Mouse (Mus musculus) gastrocnemius, adult 8-10 months (tissue): ENCODE measurements around the gene Lrrc74a. TPM values are rescaled to one million over a fixed set of nuclear protein-coding genes. Genes with fewer than 3 reads are reported as not detected.

ENCODE experiments used
- DNase-seq, 2 experiments: peaks; one replicate each; pipeline ENCODE4 v3.0.0; 2022; ENCODE audit warnings: low spot score in 2 of 2
- total RNA-seq, 4 experiments: library from RNA; stranded (reverse); gene quantifications; 2 replicates each; pipeline ENCODE4 v1.2.4; 2022

Lrrc74a gene
- total RNA-seq, 4 experiments from 2014 or later = not detected

DNA sequence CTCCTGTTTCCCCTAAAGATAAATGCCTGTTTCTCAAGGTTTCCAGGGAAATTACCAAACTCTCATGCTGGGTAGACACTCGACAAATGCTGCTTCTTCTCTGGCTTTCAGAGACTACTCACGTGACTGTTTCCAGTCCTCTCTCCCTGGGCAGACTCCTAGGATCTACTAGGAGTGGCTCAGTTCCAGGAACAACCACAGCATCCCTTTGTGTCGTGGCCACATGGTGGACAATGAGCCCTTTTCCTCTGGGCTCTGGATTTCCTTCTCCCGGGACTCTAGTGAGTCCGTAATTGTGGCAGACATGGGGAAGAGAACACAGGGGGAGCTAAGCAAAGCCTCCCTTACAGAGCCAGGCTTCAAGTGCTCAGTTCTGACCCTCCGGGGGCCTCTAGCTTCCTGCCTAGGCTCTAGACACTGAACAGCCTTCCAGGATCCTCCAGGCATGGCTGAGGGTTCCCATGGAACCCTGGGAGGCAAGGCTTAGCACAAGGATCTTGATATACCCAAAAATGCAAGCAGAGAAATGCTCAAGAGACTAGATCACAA is 47.6 kb downstream of the Lrrc74a start:
- DNase-seq = no peak

DNA sequence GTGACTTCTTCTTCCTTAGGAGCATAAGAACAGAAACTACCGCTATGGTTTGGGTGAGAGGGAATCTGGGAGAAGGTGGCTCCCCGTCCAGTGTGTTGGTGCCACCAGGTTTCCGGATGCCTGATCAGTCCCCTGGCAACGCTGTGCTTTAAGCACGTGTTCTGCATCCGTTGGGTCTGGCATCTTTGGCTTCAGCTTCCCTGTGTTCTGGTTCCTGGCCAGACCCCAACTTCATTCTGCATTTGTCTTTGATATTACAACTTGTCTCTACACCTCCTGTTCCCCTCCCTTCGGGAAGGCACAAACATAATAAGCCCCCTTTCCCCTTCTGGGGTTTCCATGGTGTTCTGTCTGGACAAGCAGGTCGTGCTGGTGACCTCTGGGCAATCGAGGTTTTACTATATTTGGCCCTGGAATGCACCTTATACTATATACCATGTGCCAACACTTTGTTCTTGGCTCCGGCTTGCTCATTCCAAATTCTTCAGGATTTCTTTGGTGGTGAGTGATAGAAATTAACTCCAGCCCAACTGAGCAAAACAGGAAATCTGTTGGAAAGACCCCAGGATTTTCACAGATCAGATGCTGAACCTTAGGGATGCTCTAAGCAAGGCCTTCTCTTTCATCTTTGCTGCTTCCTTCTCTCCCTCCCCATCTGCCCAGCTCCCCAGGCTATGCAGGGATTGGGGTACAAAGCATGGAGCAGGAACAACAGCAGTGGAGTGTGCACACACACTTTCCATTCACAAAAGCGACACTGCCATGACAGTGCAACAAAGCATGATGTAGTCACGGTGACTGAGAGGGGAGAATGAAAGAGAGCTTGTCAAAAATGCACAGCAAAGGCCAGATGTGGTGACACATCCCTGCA is 52.2 kb downstream of the Lrrc74a start:
- no peak for DNase-seq

DNA sequence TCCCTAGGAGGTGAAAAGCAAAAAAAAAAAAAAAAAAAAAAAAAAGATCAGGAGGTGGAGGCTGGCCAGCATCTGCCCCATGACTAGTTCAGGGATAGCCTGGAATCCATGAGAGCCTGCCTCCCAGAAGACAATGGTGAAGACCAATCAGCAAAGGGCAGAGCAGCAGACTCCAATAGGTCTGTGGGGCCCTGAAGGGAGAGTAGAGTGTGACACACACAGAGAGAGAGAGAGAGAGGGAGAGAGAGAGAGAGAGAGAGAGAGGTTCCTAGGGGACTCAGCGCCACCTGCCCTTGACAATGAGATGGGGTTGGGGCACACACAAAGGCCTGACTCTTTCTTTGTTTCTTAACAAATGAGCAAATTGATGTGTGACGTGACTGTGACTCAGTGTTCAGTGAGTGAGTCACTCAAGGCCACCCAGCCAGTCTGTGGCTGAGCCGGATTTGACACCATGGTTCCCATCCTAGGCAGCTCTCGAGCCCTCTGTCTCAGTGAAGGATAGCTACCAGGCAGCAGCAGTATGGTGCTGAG is 52.9 kb downstream of the Lrrc74a start:
- DNase-seq = no peak

DNA sequence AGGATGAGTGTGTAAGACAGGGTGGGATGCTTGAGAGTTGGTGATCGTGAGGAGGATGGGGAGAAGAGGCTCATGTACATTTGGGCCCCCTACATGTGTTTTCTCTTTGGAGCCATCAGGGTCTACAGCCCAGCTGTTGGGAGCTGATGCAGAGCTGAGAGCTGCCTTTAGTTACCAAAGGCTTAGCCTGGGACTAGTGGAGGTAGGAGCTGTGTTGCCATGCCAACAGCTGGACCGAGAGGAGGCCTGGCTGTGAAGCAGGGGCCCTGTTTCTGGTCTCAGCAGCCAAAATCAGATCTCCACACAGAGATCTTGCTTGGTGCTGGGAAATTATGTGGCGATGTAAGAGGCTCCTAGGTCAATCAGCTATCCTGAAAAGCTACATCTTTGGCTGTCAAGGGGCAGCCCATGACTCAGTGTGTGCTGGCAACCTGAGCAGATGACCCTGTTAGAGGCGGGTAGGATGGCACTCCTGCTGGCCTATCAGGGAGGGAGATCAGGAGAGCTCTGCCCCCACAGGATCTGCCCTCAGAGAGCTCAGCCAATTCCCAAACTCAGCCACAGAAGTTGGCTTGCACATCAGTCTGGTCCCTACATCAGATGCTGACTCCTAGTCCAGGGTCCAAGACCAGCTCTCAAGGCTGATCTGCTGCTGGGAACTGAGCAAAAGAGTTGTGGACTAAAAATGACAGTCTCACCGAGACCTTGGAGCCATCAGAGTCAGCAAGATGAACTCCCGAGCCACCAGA is 56.1 kb downstream of the Lrrc74a start:
- no peak for DNase-seq

DNA sequence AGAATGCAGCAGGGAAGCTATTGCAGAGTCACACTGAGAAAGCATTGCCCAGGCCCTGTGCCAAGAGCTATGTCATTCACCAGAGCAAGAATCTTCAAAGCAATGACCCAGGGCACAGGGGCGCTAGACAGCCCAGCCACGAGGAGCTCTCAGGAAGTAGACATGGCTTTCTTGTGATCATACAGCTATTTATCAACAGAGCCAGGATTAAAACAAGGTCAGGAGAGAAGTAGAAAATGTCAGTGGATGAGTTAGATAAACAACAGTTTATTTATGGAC is 56.6 kb downstream of the Lrrc74a start:
- peak; percentile 71 to 81 for DNase-seq

DNA sequence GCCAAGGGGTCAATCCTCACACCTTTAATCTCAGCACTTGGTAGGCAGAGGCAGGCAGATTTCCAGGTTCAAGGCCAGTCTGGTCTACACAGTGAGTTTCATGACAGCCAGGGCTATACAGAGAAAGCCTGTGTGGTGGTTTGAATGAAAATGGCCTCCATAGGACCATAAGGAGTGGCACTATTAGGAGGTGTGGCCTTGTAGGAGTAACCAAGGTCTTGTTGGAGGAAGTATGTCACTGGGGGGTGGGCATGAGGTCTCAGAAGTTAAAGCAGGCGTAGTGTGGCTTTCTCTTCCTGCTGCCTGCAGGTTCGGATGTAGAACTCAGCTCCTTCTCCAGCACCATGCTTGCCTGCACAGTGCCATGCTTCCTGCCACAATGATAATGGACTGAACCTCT is 57.8 kb downstream of the Lrrc74a start:
- no peak for DNase-seq

DNA sequence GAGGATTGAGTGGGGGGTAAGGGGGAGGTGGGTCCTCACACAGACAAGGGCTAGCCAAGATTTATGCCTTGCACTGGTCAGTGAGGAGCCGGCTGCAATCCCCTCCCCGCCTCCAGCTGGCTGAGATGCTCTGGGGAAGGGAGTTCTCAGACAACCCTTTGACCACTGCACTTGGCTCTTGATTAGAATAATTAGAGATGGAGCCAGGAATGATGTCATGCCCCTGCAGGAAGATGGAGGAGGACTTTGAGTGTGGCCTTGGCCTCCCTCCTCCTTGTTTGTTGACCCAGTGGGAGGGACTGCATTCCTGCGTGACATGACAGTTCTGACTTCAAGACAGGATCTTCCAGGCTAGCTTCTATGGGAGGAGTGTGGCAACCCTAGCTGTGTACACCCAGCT is 59.7 kb downstream of the Lrrc74a start:
- peak; percentile 63 to 66 for DNase-seq

DNA sequence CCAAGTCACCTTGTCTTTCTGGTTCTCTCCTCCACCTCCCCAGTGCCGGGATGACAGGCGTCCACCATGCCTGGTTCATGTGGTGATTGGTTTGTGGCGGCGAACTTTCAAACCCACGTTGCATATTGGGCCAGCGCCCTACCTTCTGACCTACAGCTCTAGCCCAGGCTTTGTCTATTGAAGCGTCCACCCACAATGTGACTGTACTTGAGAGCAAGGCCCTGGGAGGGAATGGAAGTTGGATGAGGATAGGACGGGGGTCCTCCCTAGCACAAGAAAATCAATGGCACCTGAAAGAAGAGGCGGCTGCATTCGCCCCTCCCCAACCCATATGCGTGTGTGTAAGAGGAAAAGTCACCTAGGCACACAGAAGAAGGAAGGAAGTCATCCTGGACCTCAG is 60.2 kb downstream of the Lrrc74a start:
- no peak for DNase-seq

DNA sequence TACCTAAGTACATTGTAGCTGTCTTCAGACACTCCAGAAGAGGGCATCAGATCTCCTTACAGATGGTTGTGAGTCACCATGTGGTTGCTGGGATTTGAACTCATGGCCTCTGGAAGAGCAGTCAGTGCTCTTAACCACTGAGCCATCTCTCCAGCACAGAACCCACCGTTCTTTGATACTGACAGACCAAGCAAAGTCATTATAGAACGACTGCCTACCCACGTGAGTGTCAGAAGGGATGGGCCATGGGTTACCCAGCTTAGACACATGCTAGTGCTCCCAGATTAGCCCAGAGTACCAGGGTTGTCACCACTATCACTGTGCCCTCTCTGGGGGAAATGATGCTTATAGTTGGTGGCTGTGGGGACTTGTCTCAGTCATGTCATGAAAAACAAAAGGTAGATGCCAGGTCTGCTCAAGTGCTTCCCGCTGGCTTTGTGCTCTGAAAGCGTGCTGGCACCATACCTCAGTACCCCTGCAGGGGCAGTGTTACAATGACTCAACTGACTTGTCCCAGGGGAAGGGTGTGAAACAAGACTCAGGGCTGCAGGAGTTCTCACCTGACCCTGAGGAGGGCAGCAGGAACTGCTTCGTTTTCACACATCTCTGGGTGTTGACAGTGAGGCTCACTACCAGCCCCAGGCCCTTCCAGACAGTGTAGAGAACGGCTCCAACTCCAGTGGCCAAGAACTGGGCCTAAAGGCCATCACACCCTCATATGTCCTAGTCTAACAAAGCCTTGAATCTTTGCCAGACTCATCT is 61.1 kb downstream of the Lrrc74a start:
- no peak for DNase-seq

DNA sequence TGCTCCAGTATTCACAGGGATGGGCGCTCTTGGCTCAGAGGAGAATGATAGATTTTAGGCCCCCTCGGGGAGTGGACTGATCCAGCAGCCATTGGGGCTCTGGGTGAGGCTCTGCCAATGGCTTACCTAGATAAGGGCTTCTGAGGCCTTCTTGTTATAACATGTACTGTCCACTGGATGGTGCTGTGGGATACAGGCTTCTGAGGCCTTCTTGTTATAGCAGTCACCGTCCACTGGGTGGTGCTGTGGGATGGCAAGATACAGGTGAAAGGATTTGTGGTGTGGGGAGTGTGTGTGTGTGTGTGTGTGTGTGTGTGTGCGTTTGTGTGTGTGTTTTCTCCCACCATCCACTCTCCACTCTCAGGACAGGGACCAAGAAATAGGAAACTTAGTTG is 61.7 kb downstream of the Lrrc74a start:
- DNase-seq = peak; percentile 57 to 76

DNA sequence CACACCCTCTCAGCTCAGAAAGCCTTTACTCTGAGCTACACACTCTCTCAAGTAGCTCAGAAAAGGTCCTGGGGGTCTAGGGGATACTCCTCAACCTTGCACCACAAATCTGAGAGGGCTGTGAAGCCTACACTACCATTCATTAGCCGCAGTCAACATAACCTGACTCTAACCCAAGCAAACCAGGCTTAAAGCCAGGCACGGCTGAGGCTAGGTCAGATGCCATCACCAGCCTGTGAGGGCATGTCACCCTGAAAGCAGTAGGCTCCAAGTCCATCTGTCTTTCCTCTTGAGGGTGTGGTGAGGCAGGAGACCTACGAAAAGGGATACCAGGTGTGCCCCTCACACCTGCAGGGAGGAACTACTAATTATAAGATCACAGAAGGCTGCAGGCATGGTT is 62.2 kb downstream of the Lrrc74a start:
- DNase-seq = no peak

DNA sequence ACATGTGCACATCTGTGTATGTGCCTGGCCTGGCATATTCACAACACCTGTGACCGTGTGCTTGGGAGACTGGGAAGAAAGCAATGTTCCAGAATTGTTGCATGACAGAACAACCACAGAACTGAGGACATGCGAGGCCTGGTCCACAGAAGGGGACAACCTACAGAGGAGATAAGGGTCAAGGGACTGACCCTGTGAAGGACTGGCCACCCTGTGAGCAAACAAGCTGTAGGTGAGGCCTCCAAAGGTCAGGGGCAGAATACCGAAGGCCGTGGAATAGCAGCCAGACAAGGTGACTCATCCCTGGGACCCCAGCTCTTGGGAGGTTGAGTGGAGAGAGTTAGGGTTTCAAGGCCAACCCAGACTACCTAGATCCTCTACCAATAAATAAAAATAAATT is 63.6 kb downstream of the Lrrc74a start:
- no peak for DNase-seq

DNA sequence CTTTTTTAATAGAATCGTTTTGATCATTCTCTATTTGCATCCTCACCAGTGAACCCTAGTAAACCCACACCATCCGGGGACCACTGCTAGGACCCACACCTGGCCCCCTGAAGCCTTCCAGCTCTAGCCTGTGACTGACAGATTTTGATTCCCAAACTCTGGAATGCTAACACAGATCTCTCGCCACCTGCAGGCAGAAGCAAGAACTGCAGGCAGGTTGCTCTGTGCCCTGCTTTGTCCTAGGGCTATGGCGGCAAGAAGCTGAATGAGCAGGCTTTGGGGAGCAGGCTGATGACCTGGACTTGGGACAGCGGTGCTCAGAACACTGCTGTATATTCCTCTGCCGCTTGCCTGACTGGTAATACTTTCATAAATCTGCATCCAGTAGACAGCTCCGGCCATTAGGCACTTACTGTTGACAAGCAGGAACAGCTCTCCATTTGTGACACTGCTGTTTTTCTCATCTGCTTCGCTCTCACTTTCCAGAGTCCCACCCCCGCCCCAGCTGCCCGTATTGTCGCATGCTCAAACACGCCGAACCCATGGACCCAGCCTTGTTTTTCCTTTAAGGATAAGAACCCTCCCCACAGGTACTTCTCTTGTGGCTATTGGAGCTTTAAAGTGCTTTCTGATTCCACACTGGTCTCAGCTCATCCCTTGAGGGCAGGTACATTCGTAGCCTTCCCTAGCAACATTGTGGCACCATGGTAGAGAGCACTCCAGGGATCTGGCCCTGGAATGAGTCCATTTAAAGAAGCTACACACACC is 64.8 kb downstream of the Lrrc74a start:
- DNase-seq = peak; percentile 83 to 84

DNA sequence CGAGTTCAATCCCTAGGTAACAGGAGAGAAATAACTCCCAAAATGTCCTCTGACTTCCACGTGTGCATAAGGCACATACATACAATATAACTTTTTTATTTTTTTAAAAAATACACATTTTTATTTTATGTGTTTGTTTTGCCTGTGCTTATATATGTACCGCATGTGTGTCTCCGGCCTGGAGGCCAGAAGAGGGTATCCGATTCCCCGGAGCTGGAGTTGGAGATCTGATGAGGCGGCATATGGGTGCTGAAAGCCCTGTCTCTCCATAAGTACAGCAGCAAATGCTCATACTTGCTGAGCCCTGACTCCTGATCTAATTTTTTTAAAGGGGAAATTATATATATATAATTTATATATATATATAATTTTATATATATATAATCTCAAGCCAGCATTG is 65.6 kb downstream of the Lrrc74a start:
- DNase-seq = no peak

DNA sequence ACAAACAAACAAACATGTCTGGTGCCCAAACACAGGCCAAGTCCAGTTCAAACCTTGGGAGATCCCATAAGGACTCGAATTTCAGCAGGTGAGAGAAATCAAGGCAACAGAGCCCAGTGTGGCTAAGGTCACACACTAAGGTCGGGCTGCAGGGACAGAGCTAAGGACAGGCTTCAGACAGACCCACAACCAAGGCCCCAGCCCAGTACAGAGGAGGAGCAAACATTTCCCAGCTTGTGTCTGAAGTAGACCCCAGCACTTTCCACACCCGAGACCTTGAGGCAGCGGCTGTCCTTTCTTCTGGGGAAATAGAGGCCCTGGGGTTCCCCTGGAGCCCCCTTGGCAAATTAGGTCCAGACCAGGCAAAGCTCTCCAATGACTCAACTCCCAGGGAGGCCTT is 66.2 kb downstream of the Lrrc74a start:
- DNase-seq = peak in 1 of 2 experiments; percentile 30

DNA sequence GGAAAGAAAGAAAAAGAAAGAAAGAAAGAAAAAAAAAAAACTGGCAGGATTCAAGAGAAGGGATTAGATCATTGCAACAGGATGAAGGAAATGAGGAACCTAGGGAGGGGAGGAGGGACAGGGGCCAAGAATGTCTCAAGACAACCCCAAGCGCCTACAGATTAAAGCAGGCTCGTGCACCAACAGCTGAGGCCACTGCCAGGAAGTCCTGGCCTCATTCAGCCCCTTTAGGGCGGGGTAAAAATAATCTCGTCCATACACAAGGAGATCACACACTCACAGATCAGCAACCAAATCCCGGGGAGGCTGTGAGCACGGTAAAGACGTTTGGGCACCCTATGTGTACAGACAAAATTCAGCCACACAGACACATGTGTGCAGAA is 66.6 kb downstream of the Lrrc74a start:
- DNase-seq = peak; percentile 78 to 86

DNA sequence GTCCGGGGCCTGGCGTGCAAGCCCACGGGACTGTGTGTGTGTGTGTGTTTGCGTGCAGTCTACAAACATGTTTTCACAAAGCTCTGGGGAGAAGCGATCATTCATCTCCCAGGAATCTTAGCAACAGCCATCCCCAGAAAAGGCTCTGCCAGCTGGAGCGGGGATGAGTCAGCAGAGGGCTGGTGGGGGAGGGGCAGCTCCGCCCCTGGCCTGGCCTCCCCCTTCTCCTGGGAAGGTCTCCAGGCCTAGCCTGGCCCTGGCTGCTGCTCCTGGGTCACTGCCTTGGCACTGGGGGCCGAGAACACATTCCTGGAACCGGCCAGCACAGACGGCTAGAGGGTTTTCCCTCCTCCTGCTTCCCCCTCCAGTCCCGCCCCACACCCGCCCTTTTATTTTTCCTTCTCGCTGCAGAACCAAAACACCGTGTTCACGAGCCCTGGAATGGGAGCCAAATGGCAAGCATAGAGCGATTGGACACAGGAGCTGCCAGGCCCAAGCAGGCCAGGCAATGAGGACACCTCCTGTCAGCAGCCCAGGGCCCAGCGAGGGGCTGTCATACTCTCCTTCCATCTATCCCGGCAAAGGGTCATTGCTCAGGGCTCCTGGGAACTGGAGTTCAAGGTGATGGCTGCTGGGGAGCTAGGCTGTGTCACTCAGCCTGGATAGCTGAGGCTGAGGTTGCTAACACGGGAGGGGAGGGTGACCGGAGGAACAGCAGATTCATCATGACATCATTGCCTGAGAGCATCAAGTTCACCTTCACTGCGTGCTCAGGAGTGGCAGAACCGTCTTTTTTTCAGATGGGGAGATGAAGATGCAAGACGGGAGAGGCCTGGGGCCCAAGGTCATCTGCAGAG is 67.2 kb downstream of the Lrrc74a start:
- DNase-seq = peak; percentile 99

DNA sequence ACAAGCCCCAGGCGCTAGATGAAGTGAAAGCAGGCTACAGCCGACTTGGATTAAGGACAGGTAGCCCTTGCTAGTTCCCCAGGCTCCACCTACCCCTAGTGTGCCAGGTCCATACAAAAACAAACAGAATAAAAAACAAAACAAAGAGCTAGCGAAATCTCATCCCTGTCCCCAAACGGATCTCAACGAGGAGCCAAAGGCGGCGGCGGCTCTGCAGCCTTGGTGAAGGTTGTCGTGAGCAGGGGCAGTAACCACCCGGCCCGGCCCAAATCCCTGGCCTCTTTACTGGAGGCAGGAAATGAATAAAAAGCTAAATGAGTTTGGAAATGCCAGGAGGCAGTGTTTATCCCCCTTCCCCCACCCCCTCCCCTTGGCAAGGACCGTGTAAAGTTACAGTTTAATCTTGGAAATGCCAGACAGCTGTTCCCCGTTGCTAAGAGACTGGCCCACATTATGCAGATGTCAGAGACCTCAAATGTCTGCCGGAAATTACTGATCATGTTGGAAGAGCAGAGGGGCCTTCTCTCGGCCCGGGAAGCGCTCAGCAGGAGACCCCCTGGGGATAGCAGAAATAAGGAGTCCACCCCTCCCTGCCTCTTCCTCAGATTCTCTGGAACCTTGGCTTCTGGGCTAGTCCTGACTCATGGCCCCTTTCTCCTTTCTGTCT is 68.0 kb downstream of the Lrrc74a start:
- peak; percentile 42 to 63 for DNase-seq

DNA sequence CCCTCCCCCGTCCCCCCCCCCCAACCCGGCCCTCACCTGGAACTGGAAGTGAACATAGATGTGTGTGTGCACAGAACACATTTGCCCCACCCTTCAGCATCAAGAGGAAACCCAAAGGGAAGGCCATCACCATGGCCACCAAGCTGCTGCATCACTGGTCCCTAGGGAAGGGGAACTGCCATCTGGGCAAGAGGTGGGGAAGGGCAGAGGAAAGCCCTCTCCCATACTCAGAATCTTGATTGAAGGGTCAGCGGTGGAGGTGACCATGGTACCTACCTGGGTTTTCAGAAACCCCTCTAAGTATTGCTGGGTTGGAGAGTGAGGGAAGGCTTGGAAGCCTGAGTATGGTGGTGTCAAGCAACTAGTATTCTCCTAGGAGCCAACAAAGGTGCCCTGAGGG is 68.7 kb downstream of the Lrrc74a start:
- DNase-seq = no peak
